Mouse (Mus musculus): ENCODE measurements at regions not wholly inside any gene's neighbourhood (a gene's known extent, or its start where the extent isn't known, plus 50 kb on each side); places are given as distances from the start of the nearest gene placed in this dataset.
A peak's percentile ranks its signal among the peaks of the same experiment; 100 is the strongest.

GRCm38 (mm10) chr4:56686141-56686540 lies 53.7 kb upstream of the Gm26657 start:
- 60% methylated on average over 8 of the region's 8 CpGs for WGBS
- no peak overlapping the region for H3K4me3 ChIP-seq
- H3K4me2 ChIP-seq (replicated peaks): no peak overlapping the region
- no peak overlapping the region for H3K9ac ChIP-seq
- no peak overlapping the region for H3K27ac ChIP-seq
- ATAC-seq (ENCODE audit: low FRiP score, low read depth): no peak
- peaks cover 10% of the 10 kb centered on the region; the same call in 1 of the 2 replicates for H3K27me3 ChIP-seq
- peaks cover 9% of the 10 kb centered on the region; the same call in 1 of the 2 replicates for H3K4me1 ChIP-seq
- H3K9me3 ChIP-seq: no peaks in the 10 kb centered on the region
- H3K36me3 ChIP-seq: no peaks in the 10 kb centered on the region

GRCm38 (mm10) chr4:56685696-56686095 lies 54.2 kb upstream of the Gm26657 start:
- H3K4me1 ChIP-seq: peaks cover 10% of the 10 kb centered on the region; the same call in 1 of the 2 replicates
- peaks cover 10% of the 10 kb centered on the region; the same call in 1 of the 2 replicates for H3K27me3 ChIP-seq
- ATAC-seq (ENCODE audit: low FRiP score, low read depth): no peak
- no peaks in the 10 kb centered on the region for H3K36me3 ChIP-seq
- H3K9me3 ChIP-seq: no peaks in the 10 kb centered on the region
- no peak overlapping the region for H3K9ac ChIP-seq
- 0 out of 2 replicates have a peak overlapping the region, but pooled peaks have one; percentile 45 for H3K4me2 ChIP-seq (replicated peaks)
- WGBS: 49% methylated on average over 8 of the region's 8 CpGs
- H3K27ac ChIP-seq: no peak overlapping the region
- no peak overlapping the region for H3K4me3 ChIP-seq

- 9% methylated on average over 9 of the region's 9 CpGs for WGBS
- H3K9me3 ChIP-seq: no peaks in the 10 kb centered on the region
- peak; percentile 67 for ATAC-seq (ENCODE audit: low FRiP score, low read depth)
- peaks cover 10% of the 10 kb centered on the region; the same call in 1 of the 2 replicates for H3K27me3 ChIP-seq
- H3K9ac ChIP-seq: no peak overlapping the region
- peaks cover 10% of the 10 kb centered on the region; the same call in 1 of the 2 replicates for H3K4me1 ChIP-seq
- no peak overlapping the region for H3K4me3 ChIP-seq
- H3K27ac ChIP-seq: no peak overlapping the region
- no peaks in the 10 kb centered on the region for H3K36me3 ChIP-seq
- peak overlapping the region; percentile 45 for H3K4me2 ChIP-seq (replicated peaks)
Observed at GRCm38 (mm10) chr4:56685123-56685522, 54.7 kb upstream of the Gm26657 start.

GRCm38 (mm10) chr4:56684031-56684430 lies 55.8 kb upstream of the Gm26657 start:
- Histone ChIP-seq H3K36me3 (no peaks in the 10 kb centered on the region), H3K27ac (no peak overlapping the region), H3K4me1 (peaks cover 10% of the 10 kb centered on the region; the same call in 1 of the 2 replicates), H3K4me2 (replicated peaks) (no peak overlapping the region), H3K9me3 (no peaks in the 10 kb centered on the region), H3K9ac (no peak overlapping the region), H3K4me3 (no peak overlapping the region), H3K27me3 (peaks cover 10% of the 10 kb centered on the region; the same call in 1 of the 2 replicates)
- 76% methylated on average over 7 of the region's 7 CpGs for WGBS
- ATAC-seq (ENCODE audit: low FRiP score, low read depth): no peak

GRCm38 (mm10) chr4:56681121-56681520 lies 58.7 kb upstream of the Gm26657 start:
- Histone ChIP-seq H3K27ac (no peak overlapping the region), H3K27me3 (peaks cover 6% of the 10 kb centered on the region; the same call in 1 of the 2 replicates), H3K9me3 (no peaks in the 10 kb centered on the region), H3K4me1 (peaks cover 10% of the 10 kb centered on the region; the same call in 1 of the 2 replicates), H3K4me3 (no peak overlapping the region), H3K4me2 (replicated peaks) (no peak overlapping the region), H3K9ac (no peak overlapping the region), H3K36me3 (no peaks in the 10 kb centered on the region)
- 57% methylated on average over 8 of the region's 8 CpGs for WGBS
- no peak for ATAC-seq (ENCODE audit: low FRiP score, low read depth)

- Histone ChIP-seq H3K36me3 (no peaks in the 10 kb centered on the region), H3K4me1 (no peaks in the 10 kb centered on the region), H3K4me3 (no peak overlapping the region), H3K27me3 (no peaks in the 10 kb centered on the region), H3K9me3 (no peaks in the 10 kb centered on the region), H3K27ac (no peak overlapping the region), H3K4me2 (replicated peaks) (no peak overlapping the region), H3K9ac (no peak overlapping the region)
- 74% methylated on average over 4 of the region's 4 CpGs for WGBS
- no peak for ATAC-seq (ENCODE audit: low FRiP score, low read depth)
Observed at GRCm38 (mm10) chr4:56673868-56674267, 66.0 kb upstream of the Gm26657 start.

- no peaks in the 10 kb centered on the region for H3K27me3 ChIP-seq
- H3K9me3 ChIP-seq: no peaks in the 10 kb centered on the region
- no peak overlapping the region for H3K4me2 ChIP-seq (replicated peaks)
- H3K4me1 ChIP-seq: 0 out of 2 replicates have a peak, but pooled peaks cover 9% of the 10 kb centered on the region
- 57% methylated on average over 2 of the region's 2 CpGs for WGBS
- no peak for ATAC-seq (ENCODE audit: low FRiP score, low read depth)
- no peak overlapping the region for H3K4me3 ChIP-seq
- H3K27ac ChIP-seq: no peak overlapping the region
- no peaks in the 10 kb centered on the region for H3K36me3 ChIP-seq
- no peak overlapping the region for H3K9ac ChIP-seq
Observed at GRCm38 (mm10) chr4:56664921-56665320, 74.9 kb upstream of the Gm26657 start.

GRCm38 (mm10) chr4:56661816-56662215 lies 78.1 kb upstream of the Gm26657 start:
- Histone ChIP-seq H3K4me1 (peaks cover 18% of the 10 kb centered on the region), H3K27ac (no peak overlapping the region), H3K4me2 (replicated peaks) (no peak overlapping the region), H3K4me3 (no peak overlapping the region), H3K36me3 (no peaks in the 10 kb centered on the region), H3K27me3 (no peaks in the 10 kb centered on the region), H3K9me3 (no peaks in the 10 kb centered on the region), H3K9ac (no peak overlapping the region)
- WGBS: 68% methylated on average over 5 of the region's 5 CpGs
- no peak for ATAC-seq (ENCODE audit: low FRiP score, low read depth)

GRCm38 (mm10) chr4:56657046-56657445 lies 82.8 kb upstream of the Gm26657 start:
- H3K27me3 ChIP-seq: no peaks in the 10 kb centered on the region
- H3K27ac ChIP-seq: no peak overlapping the region; the same call in 1 of the 2 replicates
- WGBS: 21% methylated on average over 3 of the region's 3 CpGs
- peak; percentile 67; the same call in 1 of the 2 replicates for ATAC-seq (ENCODE audit: low FRiP score, low read depth)
- H3K4me2 ChIP-seq (replicated peaks): no peak overlapping the region
- no peaks in the 10 kb centered on the region for H3K36me3 ChIP-seq
- no peak overlapping the region for H3K9ac ChIP-seq
- H3K9me3 ChIP-seq: no peaks in the 10 kb centered on the region
- no peak overlapping the region for H3K4me3 ChIP-seq
- peaks cover 15% of the 10 kb centered on the region for H3K4me1 ChIP-seq

GRCm38 (mm10) chr4:56654327-56654726 lies 85.5 kb upstream of the Gm26657 start:
- H3K4me1 ChIP-seq: peaks cover 15% of the 10 kb centered on the region
- no peak overlapping the region for H3K27ac ChIP-seq
- no peak for ATAC-seq (ENCODE audit: low FRiP score, low read depth)
- no peaks in the 10 kb centered on the region for H3K27me3 ChIP-seq
- no peak overlapping the region for H3K4me3 ChIP-seq
- H3K9ac ChIP-seq: no peak overlapping the region
- 81% methylated on average over 4 of the region's 4 CpGs for WGBS
- H3K36me3 ChIP-seq: no peaks in the 10 kb centered on the region
- no peak overlapping the region for H3K4me2 ChIP-seq (replicated peaks)
- no peaks in the 10 kb centered on the region for H3K9me3 ChIP-seq

GRCm38 (mm10) chr4:56652819-56653218 lies 87.1 kb upstream of the Gm26657 start:
- WGBS: 84% methylated on average over 5 of the region's 5 CpGs
- Histone ChIP-seq H3K9ac (no peak overlapping the region), H3K4me2 (replicated peaks) (no peak overlapping the region), H3K9me3 (no peaks in the 10 kb centered on the region), H3K4me1 (peaks cover 15% of the 10 kb centered on the region), H3K36me3 (no peaks in the 10 kb centered on the region), H3K27me3 (no peaks in the 10 kb centered on the region), H3K27ac (no peak overlapping the region), H3K4me3 (no peak overlapping the region)
- no peak for ATAC-seq (ENCODE audit: low FRiP score, low read depth)

- no peak for ATAC-seq (ENCODE audit: low FRiP score, low read depth)
- Histone ChIP-seq H3K4me2 (replicated peaks) (no peak overlapping the region), H3K4me1 (peaks cover 10% of the 10 kb centered on the region), H3K4me3 (no peak overlapping the region), H3K36me3 (no peaks in the 10 kb centered on the region), H3K27ac (no peak overlapping the region), H3K27me3 (no peaks in the 10 kb centered on the region), H3K9me3 (no peaks in the 10 kb centered on the region), H3K9ac (no peak overlapping the region)
- WGBS: 82% methylated on average over 1 of the region's 1 CpGs
Observed at GRCm38 (mm10) chr4:56649731-56650130, 90.1 kb upstream of the Gm26657 start.

All from limb, embryonic 13.5 days (tissue).